Mouse (Mus musculus) embryonic facial prominence, embryonic 15.5 days (tissue): Measurements from ENCODE around the gene Zfp748. TPM values are rescaled to one million over a fixed set of nuclear protein-coding genes. Genes with fewer than 3 reads are reported as not detected.

ENCODE experiments used
- polyA plus RNA-seq: library from polyadenylated mRNA; unstranded; fragments of >200 nt; fragmentation: Nextera tagmentation; extraction: Ambion mirVana; gene quantifications from 2 replicates; pipeline ENCODE4 v1.2.1, GENCODE M21; 2015

Gene Zfp748
- polyA plus RNA-seq, 1 experiment from 2014 or later, result 11.8 TPM

Other genes starting within 250 kb of the Zfp748 start
- 0.45 and 1.1 TPM in 2 replicates for gene Zfp457, start 247.3 kb downstream of the Zfp748 start, polyA plus RNA-seq
- 2.1 and 2.6 TPM in 2 replicates for gene Zfp595, start 221.3 kb downstream of the Zfp748 start, polyA plus RNA-seq
- gene Gm28044, start 193.3 kb downstream of the Zfp748 start, polyA plus RNA-seq, result not detected in 2 replicates
- 0.89 and 0.95 TPM in 2 replicates for gene Zfp953, start 193.2 kb downstream of the Zfp748 start, polyA plus RNA-seq
- 0.41 TPM in 1 of 2 replicates, not detected in the other for gene Gm28041, start 178.1 kb downstream of the Zfp748 start, polyA plus RNA-seq
- 1.7 and 1.8 TPM in 2 replicates for gene Zfp456, start 178.0 kb downstream of the Zfp748 start, polyA plus RNA-seq
- gene Zfp429, start 154.0 kb downstream of the Zfp748 start, polyA plus RNA-seq, result 6.1 and 7.2 TPM in 2 replicates
- 1.2 and 1.6 TPM in 2 replicates for gene Zfp459, start 132.4 kb downstream of the Zfp748 start, polyA plus RNA-seq
- gene Zfp874a, start 102.2 kb downstream of the Zfp748 start, polyA plus RNA-seq, result 10.1 and 10.7 TPM in 2 replicates
- gene Zfp874b, start 69.6 kb downstream of the Zfp748 start, polyA plus RNA-seq, result 2.7 and 3.2 TPM in 2 replicates
- gene Zfp58, start 53.3 kb downstream of the Zfp748 start, polyA plus RNA-seq, result 14.4 and 15.6 TPM in 2 replicates
- not detected in 2 replicates for gene Gm26965, start 27.7 kb downstream of the Zfp748 start, polyA plus RNA-seq
- gene Zfp87, start 27.7 kb downstream of the Zfp748 start, polyA plus RNA-seq, result 24.6 TPM in 2 replicates
- gene Zfp729b, start 55.9 kb upstream of the Zfp748 start, polyA plus RNA-seq, result 4.0 and 4.1 TPM in 2 replicates
- not detected in 2 replicates for gene Gm49345, start 83.9 kb upstream of the Zfp748 start, polyA plus RNA-seq
- gene Zfp729a, start 84.0 kb upstream of the Zfp748 start, polyA plus RNA-seq, result 2.5 and 2.8 TPM in 2 replicates
- gene Zfp738, start 133.2 kb upstream of the Zfp748 start, polyA plus RNA-seq, result 12.5 and 12.8 TPM in 2 replicates
- 6.1 and 7.0 TPM in 2 replicates for gene Zfp65, start 175.3 kb upstream of the Zfp748 start, polyA plus RNA-seq
- gene Zfp85, start 201.4 kb upstream of the Zfp748 start, polyA plus RNA-seq, result 4.4 and 4.9 TPM in 2 replicates
- 1.8 and 3.0 TPM in 2 replicates for gene Zfp493, start 225.9 kb upstream of the Zfp748 start, polyA plus RNA-seq